Mouse (Mus musculus) left cerebral cortex, adult 18-20 months (tissue): ENCODE measurements around the gene Gm3033. TPM values are rescaled to one million over a fixed set of nuclear protein-coding genes. Genes with fewer than 3 reads are reported as not detected.
"Not testable (repeated sequence)": the region's sequence is repeated elsewhere in the genome, so short reads cannot be mapped to it uniquely, and the experiment has no call there.

ENCODE experiments used
- DNase-seq, 2 experiments: peaks; one replicate each; pipeline ENCODE4 v3.0.0; 2021 to 2022; ENCODE audit warnings: low spot score in 2 of 2, mixed read lengths in 1 of 2
- long read RNA-seq, 2 experiments: library from polyadenylated mRNA; stranded (forward); transcript quantifications; one replicate each; pipeline ENCODE4 v2.0.0; 2021
- total RNA-seq, 2 experiments: library from RNA; stranded (reverse); gene quantifications; 2 replicates each; pipeline ENCODE4 v1.2.3; 2021

Gene Gm3033
- not detected for total RNA-seq
- long read RNA-seq, experiment 1 = 0 reads
- long read RNA-seq, experiment 2 = 0 reads

GRCm38 (mm10) chr14:3845945-3846344 lies at the start of gene Gm3033:
Gene Gm3033, plus strand, starts transcription at chr14:3846245.
- DNase-seq = not testable (repeated sequence)

- not testable (repeated sequence) for DNase-seq
Measured at GRCm38 (mm10) chr14:3809774-3810173, 36.3 kb upstream of the Gm3033 start, which contains the start of gene Gm3002. Gene Gm3002, plus strand, starts transcription at chr14:3810074.

- not testable (repeated sequence) for DNase-seq
Measured at GRCm38 (mm10) chr14:3883872-3884271, 37.8 kb downstream of the Gm3033 start, which contains the start of gene Gm2916. Gene Gm2916, plus strand, starts transcription at chr14:3884172.

Other genes with a start within 250 kb of the Gm3033 start
- not detected for gene Gm3012, start 211.7 kb upstream of the Gm3033 start, total RNA-seq
- 1 to 10 TPM; 1.2 to 3.4 TPM for gene Gm3020, start 194.2 kb upstream of the Gm3033 start, total RNA-seq
- not detected for gene Gm3043, start 157.5 kb upstream of the Gm3033 start, total RNA-seq
- 1 to 10 TPM in 1 of 2 experiments, under 1 TPM in 1; 0.61 to 1.7 TPM for gene Gm3002, start 36.2 kb upstream of the Gm3033 start, total RNA-seq
- not detected for gene Gm2916, start 37.9 kb downstream of the Gm3033 start, total RNA-seq
- not detected for gene Gm3029, start 85.5 kb downstream of the Gm3033 start, total RNA-seq
- gene Gm3095, start 117.3 kb downstream of the Gm3033 start, total RNA-seq = under 1 TPM; 0.30 to 0.56 TPM
- gene Gm3099, start 152.1 kb downstream of the Gm3033 start, total RNA-seq = not detected
- 1 to 10 TPM; 2.4 to 2.6 TPM for gene Gm5796, start 177.7 kb downstream of the Gm3033 start, total RNA-seq
- gene Gm3115, start 237.9 kb downstream of the Gm3033 start, total RNA-seq = under 1 TPM; 0.26 to 0.28 TPM